Mouse (Mus musculus): Measurements from ENCODE around the gene Pkdrej.

Pkdrej gene

DNA sequence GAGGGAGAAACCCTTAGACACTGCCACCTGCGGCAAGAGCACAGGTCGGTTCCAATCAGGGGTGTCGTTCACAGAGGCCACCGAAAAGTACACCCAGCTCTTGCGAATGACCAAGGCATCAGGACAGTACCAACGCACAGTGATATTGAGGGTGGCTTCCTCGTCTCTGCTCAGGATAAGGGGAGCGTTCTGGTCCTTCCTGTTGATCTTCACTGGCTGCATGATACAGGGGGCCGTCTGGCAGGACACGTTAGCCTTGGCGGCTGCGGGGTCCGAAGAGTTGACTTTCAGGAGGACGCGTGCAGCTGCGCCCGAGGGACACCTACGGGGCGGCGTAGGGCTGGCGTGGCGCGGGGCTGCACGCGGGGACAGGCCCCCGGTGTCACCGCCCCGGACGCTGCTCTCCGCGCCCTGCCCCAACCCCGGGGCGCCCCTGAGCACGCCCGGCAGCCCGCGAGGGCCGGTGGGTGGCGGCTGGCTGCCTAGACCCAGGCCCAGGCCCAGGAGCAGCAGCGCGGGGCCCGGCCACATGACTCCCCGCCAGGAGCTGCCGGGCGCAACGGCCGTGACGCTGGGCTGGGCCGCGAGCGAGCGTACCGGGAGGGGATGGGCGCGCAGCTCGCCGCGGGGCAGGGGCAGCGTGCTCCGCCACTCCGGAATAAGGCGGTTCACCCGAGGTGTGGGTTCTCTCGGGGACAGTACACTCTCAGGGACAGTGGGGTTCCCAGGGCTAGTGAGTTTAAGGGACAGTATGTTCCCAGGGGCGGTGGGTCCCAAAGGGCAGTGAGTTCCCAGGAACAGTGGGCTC is at the start of gene Pkdrej:
Gene Pkdrej, minus strand, starts transcription at position 532 of the 808 bp plus-strand sequence.
- no peak for DNase-seq (ENCODE audit: low read depth, low spot score)

DNA sequence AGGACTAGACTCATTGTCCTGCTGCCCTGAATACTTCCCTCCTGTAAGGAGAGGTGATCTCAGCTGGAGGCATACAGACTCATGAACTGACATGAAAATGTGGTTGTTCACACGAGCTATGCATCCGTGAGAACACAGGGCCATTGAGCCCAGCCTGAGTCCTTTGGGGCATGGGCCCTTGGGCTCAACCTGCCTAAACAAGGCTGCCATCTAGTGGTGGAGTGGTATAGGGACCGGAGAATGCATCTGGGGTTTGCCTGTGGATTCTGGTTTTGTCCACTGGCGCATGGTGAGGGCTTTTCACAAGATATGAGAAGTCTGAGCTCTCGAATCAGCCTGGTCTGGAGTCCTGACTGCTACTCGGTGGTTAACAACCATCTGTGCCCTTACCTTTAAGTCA is 46.2 kb upstream of the Pkdrej start:
- DNase-seq (ENCODE audit: low read depth, low spot score): no peak

DNA sequence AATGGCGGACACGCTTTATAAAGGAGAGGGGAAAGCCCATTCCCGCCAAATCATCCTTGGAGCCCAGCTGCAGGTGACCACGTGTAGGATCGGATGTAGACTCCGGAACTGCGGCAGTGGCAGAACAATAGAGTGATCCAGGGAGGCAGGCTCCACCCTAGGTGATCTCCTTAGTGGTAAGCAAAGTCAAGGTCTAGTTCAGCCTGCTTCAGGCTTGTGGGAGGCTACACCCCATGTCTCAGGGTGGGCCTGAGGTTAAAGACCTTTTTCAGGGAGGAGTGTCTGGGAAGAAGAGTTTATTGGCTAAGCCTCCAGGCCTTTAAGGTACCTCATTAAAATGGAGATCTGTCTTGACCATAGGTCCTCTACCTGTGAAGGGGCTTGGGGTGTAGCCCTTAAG is 44.4 kb upstream of the Pkdrej start:
- DNase-seq (ENCODE audit: low read depth, low spot score): peak; percentile 57

DNA sequence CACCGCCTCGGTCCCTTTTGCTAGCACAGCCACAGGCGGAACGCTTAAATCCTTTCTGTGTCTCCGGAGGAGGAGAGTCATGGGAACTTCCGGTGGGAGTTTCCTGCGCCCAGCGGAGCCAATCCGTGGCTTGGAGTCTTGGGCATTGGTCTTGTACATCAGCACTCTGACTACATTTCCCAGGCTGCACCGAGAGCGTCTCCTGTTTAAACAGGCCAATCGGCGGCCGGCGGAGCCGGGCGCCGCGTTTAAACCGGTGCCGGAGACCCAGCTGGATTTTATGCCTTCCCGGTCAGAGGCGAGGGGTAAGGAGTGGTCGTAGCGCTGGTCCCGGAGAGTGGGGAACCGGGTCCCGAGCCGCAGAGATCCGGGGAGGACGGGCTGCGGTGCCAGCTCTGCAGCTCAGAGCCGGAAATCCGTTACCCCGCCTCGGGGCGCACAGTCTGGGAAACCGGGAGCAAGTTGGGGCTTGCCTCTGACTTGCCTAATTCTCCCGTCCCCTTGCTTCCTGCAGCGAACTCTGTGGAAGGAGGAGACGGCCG is 38.0 kb upstream of the Pkdrej start, which contains the start of gene Gtse1:
Gene Gtse1, plus strand, starts transcription at position 256 of the 542 bp plus-strand sequence.
- DNase-seq (ENCODE audit: low read depth, low spot score): peak; percentile 89

DNA sequence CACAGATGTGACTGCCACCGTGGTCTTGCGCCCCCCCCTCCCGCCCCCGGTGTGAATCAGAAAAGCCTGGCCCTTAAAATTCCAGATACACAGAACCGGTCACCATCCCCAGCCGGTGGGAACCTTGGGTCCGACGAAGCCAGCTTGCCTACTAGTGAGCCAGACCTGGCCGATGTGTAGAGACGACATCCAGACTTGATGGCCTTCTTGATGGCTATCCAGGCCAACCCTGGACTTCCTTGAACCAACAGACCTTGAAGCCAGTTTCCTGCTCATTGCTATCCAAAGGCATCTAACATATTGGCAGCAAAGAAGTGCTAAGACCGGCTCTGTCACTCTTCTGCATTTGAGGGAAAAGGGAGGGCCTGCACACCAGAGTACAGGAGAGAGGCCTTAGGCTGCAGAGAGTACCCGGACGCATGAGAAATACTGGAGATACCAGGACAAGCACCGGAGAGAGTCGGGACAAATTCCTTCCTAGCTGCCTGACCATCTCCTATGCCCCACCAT is 37.5 kb upstream of the Pkdrej start:
- no peak for DNase-seq (ENCODE audit: low read depth, low spot score)

DNA sequence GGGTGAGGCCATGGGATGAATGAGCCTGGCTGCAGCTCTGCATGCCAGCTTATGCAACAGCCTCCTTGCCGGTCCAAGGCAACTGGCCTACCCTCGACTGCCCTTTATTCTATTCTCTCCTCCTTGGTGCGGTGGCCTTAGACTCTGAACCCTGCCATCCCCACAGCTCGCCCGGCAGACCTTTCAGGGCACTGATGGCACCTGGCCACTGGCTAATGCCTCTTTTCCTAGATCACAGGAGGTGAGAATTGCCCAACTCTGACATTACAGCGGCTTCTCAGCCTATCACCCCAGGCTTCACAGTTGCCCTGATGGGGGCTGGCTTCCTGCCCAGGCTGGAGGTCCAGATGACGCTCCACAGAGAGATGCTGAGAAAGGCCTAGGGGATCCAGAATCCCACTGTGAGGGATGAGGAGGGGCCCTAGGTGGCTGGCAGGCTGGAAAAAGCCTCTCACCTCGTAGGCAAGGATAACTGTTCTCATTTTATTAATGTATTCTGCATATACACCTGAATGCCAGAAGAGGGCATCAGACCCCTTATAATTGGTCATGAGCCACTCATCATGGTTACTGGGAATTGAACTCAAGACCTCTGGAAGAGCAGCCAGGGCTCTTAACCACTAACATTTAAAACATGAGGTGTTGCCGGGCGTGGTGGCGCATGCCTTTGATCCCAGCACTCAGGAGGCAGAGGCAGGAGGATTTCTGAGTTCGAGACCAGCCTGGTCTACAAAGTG is 30.3 kb upstream of the Pkdrej start:
- no peak for DNase-seq (ENCODE audit: low read depth, low spot score)

DNA sequence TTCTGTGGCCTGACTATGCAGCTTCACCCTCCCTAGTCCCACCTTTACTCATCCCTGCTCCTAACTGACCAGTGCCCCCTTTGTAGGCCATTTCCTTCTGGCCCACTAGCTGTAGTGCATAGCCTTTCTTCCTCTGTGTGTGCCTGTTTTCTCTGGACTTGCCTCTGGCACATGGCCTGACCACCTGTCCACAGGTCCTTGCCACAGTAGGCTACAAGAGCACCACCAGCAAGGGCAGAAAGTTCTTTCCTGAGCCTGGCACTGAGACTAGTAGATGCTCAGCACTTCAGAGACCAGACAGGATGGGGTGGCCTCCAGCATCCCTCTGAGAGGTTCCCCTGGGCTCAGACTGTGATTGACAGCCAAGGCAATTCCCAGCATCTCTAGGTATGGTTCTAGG is 23.5 kb upstream of the Pkdrej start:
- no peak for DNase-seq (ENCODE audit: low read depth, low spot score)

DNA sequence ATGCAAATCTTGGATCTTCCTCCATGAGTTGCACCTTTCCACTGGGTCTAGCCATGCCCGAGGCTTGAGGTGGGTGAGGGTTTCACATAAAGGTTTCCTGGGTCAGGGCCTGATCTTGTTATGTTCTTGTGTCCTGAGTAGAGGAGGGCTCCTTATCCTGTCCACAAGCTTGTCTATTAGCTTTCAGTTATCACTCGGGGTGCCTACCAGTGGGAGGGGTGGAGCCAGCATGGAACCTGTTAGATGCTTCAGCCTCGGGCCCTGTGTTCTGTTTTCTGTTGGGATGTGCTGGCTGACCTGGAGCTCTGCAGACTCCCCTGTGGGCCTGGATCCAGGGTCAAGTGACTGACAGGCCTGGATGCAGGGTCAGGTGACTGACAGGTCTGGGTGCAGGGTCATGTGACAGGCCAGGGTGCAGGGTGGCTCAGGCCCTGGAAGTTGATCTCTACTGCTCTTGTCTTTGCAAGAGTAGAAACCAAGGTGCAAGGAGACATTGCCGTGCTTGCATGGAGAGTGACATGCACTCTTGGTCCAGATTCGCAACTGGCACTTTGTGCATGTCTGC is 20.3 kb upstream of the Pkdrej start:
- DNase-seq (ENCODE audit: low read depth, low spot score): no peak

DNA sequence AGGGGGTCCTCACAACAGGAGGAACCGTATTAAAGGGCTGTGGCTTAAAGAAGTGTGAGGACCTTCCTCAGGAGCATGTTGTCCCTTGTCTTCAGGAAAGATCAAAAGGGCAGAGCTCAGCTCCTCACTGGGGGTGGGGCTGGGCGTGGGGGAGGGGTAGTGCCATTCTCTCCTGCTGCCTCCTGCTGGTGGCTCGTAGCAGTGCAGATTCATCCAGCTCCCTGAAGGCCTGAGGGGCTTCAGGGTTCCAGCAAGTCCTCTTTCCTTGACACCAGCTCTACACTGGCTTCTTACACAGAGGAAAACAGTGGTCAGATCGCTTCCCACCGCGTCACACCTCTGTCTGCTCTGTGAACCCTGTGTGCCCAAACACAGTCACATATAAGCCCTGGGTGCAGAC is 19.4 kb upstream of the Pkdrej start:
- DNase-seq (ENCODE audit: low read depth, low spot score): no peak

DNA sequence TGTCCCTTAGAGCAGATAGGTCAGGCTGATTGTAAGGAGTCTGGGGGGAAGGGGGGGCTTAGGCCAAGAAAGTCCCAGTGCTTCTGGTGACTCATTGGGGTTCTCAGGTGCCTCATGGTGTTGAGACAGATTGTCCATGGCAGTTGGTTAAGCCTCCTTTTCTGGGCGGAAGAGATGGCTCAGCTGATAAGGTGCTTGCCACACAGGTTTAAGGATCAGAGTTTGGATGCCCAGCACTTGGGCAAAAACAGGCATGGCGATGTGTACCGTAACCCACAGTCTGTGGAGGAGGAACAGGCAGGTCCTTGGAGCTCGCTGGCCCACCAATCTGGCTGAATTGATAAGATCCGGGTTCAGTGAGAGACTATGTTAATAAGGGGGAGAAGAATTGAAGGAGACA is 15.4 kb upstream of the Pkdrej start:
- no peak for DNase-seq (ENCODE audit: low read depth, low spot score)

DNA sequence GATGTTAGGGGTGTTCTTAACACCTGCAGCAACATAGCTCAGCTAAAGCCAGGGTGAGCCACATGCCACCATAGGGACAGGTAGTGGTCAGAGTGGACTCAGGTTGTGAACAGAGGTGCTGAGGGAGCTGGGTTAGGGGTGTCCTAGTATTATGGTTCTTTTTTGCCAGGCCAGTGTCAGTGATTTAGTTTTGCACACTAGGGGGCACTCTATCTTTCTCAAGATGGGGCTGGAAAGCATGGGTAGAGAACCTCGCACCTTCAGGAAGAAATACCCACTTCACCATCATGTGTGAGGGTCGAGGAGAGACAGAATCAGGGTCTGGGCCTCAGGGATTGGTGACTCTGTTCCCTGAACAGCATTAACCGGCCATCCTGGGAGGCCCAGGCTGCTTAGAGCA is 13.8 kb upstream of the Pkdrej start:
- DNase-seq (ENCODE audit: low read depth, low spot score): no peak

DNA sequence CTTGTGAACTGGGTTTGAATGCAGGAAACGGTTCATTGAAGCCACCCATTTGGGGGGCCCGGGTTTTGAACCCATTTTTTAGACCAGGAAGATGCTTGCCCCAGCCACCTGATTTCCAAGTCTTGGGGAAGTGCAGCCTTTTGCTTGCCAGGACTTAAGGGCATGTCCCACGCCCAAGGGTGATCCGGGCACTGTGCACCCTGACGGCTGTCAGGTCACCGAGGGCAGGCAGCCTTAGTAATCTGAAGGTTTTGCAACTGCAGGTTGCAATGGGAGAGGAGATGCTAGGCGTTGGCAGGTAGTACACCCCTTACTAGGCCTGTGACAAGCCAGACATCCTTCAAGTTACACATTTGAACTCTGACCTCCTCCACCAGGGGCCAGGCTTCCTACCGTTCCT is 11.1 kb upstream of the Pkdrej start:
- DNase-seq (ENCODE audit: low read depth, low spot score): no peak

DNA sequence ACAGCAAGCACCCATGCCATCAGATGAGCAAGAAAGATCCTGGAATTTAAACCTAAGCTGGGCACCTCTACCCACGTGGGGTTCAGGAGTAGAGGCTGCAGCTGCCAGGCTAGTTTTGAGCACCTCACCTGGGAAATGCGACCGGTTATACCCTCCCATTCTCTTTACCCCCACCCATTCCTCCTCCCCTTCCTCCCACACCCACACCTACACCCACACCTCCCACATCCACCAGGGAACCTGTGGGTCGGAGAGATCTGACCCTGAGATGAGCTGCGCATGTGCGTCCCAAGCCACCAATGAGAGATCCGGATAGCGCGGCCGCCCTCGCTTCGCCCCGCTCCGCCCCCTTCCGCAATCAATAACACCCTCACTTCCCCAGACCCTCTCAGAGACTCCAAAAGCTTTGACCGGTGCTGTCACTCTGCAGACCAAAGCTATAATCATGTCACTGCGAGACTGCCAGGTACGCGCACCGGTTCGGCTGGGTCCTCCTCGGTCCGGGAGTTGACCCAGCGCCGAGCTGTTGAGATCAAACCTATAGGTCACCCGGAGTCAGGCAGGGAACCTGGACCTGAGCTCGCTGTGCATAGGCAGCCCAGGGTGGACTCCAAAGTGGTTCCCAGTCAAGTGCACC is 10.5 kb upstream of the Pkdrej start, which contains the start of gene Ttc38:
Gene Ttc38, plus strand, starts transcription at position 353 of the 637 bp plus-strand sequence.
- DNase-seq (ENCODE audit: low read depth, low spot score): no peak

DNA sequence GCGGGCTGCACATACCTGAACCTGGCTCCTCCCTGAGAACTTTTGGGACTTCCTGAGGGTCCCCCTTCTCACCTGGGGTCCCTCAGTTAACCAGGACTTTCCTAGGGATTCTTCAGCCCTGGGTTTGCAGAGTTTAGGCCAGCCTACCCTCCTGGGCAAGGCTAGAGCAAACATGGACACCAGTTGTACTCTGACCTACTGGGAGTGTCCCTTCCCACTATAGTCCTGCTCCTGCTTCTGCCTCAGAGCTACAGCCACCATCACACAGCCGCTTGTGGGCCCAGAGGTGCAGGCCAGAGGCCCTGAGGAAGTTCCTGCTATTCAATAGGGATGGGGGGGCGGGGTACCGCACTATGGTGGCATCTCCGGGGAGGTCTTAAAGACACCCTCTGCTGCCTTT is 7.9 kb upstream of the Pkdrej start:
- DNase-seq (ENCODE audit: low read depth, low spot score): no peak

DNA sequence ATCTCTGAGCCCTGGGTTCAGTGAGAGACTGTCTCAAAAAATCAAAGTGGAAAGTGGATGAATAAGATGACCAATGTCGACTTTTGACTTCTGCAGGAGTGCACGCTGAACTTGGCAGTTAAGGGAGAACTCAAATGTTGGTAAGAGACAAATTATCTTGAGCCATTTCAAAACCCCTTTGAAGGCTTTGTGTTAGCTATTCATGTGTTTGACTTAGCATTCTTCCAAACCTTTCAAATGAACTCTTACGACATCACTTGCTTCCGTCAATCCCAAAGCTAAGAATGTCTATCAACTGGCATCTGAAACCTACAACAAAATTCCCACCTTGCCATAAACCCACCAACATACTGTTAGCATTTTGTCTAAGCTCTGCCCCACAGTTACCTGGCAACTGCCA is 6.5 kb upstream of the Pkdrej start:
- no peak for DNase-seq (ENCODE audit: low read depth, low spot score)

DNA sequence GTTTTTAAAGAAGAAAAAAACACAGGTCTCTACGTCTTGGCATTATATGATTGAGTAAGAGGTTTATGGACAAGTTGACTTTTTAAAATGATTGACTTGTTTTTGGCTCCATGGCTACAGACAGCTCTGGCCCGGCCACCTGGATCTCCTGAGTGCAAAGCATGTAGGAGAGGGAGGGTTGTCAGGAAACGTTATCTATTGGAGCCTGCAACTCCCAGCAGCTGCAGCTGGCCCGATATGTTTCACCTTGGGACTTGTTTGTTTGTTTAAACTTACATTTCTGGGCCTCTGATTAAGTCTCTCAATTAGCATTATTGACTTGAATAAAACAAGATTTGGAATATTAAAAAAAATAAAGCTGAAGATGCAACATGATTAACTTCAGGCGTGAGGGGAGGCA is 5.1 kb upstream of the Pkdrej start:
- DNase-seq (ENCODE audit: low read depth, low spot score): no peak

DNA sequence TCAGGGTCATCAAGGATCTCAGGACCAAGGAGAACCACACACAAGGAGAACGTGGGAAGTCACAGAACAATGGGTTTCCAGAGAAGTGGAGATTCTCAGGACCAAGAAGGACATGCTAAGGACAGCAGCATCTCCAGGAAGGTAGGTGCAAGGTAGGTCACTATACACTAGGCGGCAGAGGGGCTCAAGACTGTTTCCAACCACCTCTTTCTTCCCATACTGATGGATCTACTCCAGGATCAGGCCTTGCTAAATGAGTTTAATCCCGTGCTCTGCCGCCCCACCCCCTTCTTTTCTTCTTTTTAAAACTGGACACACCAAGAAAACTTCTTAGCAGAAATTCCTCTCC is 451 bp upstream of the Pkdrej start:
- no peak for DNase-seq (ENCODE audit: low read depth, low spot score)

DNA sequence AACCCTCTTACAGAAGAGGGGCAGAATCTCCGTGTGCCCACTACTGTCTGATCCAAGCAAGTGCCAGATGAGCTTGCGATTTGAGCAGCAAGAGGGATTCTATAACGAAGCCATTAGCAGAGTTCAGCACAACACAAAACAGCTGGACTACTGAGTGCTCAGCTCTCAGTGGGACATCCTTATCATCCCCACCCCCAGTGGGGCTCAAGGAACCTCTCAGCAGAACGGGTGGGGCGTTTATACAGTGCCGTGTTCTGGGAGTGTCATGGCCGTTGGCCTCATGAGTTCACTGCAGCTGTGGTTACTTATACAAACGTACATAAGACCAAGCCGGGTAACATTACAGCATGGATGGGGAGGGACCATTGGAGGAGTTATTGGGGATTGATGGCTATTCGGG is 8.1 kb downstream of the Pkdrej start:
- DNase-seq (ENCODE audit: low read depth, low spot score): no peak

DNA sequence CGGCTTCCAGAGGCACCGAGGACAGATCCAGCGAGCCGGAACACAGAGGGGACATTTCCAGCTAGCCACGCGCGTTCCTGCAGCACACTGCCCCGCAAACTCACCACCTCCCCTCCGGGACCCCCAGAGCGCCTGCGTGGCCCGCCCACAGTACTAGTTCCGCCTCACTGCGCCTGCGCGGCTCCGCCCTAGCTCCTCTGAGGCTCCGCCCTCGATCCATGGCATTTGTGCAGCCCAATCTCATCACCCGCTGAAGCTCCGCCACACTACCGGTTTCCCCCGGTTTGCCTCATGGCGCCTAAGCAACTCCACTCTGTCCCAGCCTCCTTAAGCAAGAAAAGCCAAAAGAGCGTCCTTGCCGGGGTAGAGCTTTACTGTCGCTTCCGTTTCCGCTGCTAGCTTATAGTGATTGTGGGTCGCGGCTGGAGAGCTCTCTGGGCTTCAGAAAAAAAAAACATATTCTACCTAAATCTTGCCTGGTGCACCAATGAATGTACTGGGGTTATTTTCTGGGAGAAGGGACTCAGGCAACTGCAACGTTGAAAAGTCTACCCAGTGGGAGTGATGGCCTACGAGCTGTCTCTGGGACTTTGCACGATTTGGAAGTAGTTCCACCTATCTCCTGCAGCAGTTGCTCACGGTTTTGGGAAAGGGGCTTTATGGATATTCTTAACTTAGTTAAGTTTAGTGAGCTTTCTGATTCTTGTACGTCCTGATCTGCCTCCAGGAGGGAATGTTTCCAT is 9.8 kb downstream of the Pkdrej start, which contains the start of gene Cdpf1:
Gene Cdpf1, minus strand, starts transcription at position 163 of the 743 bp plus-strand sequence.
- peak; percentile 77 for DNase-seq (ENCODE audit: low read depth, low spot score)

DNA sequence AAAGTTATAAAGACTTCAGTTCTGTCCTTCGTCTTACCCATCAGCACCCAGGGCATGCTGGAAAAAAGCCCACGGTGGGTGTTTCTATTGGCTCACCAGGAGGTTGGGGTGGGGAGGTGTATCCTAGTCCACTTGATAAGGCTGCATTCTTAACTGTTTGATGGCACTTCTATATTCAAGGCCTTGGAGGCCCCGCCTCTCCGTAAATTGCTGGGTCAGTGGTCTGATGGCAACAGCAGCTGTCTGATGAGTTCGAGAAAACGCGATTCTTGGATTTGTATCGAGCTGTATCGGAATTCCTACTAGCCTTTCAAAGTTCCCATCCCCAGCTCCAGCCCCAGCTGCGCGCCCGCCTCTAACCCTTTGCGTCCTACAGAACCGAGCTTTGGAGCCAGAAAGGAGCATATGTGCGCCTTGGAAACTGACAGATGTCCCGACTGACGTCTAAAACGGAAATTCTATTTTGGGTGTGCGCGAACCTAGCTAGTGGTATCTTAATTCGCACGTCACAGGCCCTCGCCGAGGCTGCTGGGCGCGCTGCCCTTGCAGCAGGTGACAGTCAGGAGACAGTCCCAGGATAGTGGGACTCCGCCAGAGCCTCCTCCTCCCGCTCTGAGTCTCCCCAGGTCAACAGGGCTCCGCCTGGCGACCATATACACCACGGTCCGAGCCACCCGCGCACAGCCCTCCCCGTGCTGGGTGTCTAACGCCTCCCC is 10.6 kb downstream of the Pkdrej start:
- no peak for DNase-seq (ENCODE audit: low read depth, low spot score)
